Mouse (Mus musculus): ENCODE data around the gene Gm21915. TPM values are rescaled to one million over a fixed set of nuclear protein-coding genes. Genes with fewer than 3 reads are reported as not detected.
A peak's percentile ranks its signal among the peaks of the same experiment; 100 is the strongest.

Gm21915 gene
- polyA plus RNA-seq, 1 experiment from 2014 or later: not detected

- no peak for ATAC-seq (ENCODE audit: low FRiP score)
- H3K27me3 ChIP-seq (replicated peaks): no peaks in the 10 kb centered on the region
- H3K4me1 ChIP-seq: peaks cover 40% of the 10 kb centered on the region
- H3K27ac ChIP-seq (replicated peaks): no peak overlapping the region
- H3K9ac ChIP-seq (replicated peaks): no peak overlapping the region
- no peak overlapping the region for H3K4me2 ChIP-seq
- H3K4me3 ChIP-seq (replicated peaks): no peak overlapping the region
- 0 out of 2 replicates have a peak, but pooled peaks cover 10% of the 10 kb centered on the region for H3K36me3 ChIP-seq
- 90% methylated on average over 4 of the region's 4 CpGs for WGBS
- no peaks in the 10 kb centered on the region for H3K9me3 ChIP-seq (replicated peaks)
These were observed 25.7 kb downstream of the Gm21915 start for GRCm38 (mm10) chr9:40696086-40696485.

GRCm38 (mm10) chr9:40699194-40699593 is 28.8 kb downstream of the Gm21915 start:
- Histone ChIP-seq H3K27me3 (replicated peaks) (no peaks in the 10 kb centered on the region), H3K27ac (replicated peaks) (no peak overlapping the region), H3K36me3 (0 out of 2 replicates have a peak, but pooled peaks cover 10% of the 10 kb centered on the region), H3K4me2 (no peak overlapping the region), H3K9ac (replicated peaks) (no peak overlapping the region), H3K4me1 (peaks cover 19% of the 10 kb centered on the region), H3K4me3 (replicated peaks) (no peak overlapping the region), H3K9me3 (replicated peaks) (no peaks in the 10 kb centered on the region)
- 92% methylated on average over 3 of the region's 3 CpGs for WGBS
- no peak for ATAC-seq (ENCODE audit: low FRiP score)

- Histone ChIP-seq H3K4me1 (peaks cover 13% of the 10 kb centered on the region), H3K9ac (replicated peaks) (no peak overlapping the region), H3K36me3 (0 out of 2 replicates have a peak, but pooled peaks cover 10% of the 10 kb centered on the region), H3K27me3 (replicated peaks) (no peaks in the 10 kb centered on the region), H3K27ac (replicated peaks) (no peak overlapping the region), H3K4me2 (no peak overlapping the region), H3K9me3 (replicated peaks) (no peaks in the 10 kb centered on the region), H3K4me3 (replicated peaks) (no peak overlapping the region)
- WGBS: 90% methylated on average over 5 of the region's 5 CpGs
- ATAC-seq (ENCODE audit: low FRiP score): no peak
These were observed 29.8 kb downstream of the Gm21915 start for GRCm38 (mm10) chr9:40700253-40700652.

- no peaks in the 10 kb centered on the region for H3K36me3 ChIP-seq
- no peak overlapping the region for H3K4me3 ChIP-seq (replicated peaks)
- H3K9me3 ChIP-seq (replicated peaks): no peaks in the 10 kb centered on the region
- H3K9ac ChIP-seq (replicated peaks): no peak overlapping the region
- peaks cover 26% of the 10 kb centered on the region for H3K4me1 ChIP-seq
- no peak overlapping the region for H3K4me2 ChIP-seq
- no peaks in the 10 kb centered on the region for H3K27me3 ChIP-seq (replicated peaks)
- 52% methylated on average over 10 of the region's 10 CpGs for WGBS
- ATAC-seq (ENCODE audit: low FRiP score): no peak
- no peak overlapping the region for H3K27ac ChIP-seq (replicated peaks)
These were observed 34.2 kb downstream of the Gm21915 start for GRCm38 (mm10) chr9:40704364-40705276.

GRCm38 (mm10) chr9:40708448-40709140 is 38.2 kb downstream of the Gm21915 start:
- Histone ChIP-seq H3K9me3 (replicated peaks) (no peaks in the 10 kb centered on the region), H3K36me3 (no peaks in the 10 kb centered on the region), H3K4me2 (peak overlapping the region; percentile 11; the same call in 1 of the 2 replicates), H3K4me3 (replicated peaks) (no peak overlapping the region), H3K4me1 (peaks cover 25% of the 10 kb centered on the region), H3K9ac (replicated peaks) (no peak overlapping the region; the same call in 1 of the 2 replicates), H3K27me3 (replicated peaks) (no peaks in the 10 kb centered on the region), H3K27ac (replicated peaks) (peak overlapping the region; percentile 69)
- 16% methylated on average over 12 of the region's 12 CpGs for WGBS
- ATAC-seq (ENCODE audit: low FRiP score): 0 out of 2 replicates have a peak, but pooled peaks have one; percentile 33

- Histone ChIP-seq H3K4me2 (no peak overlapping the region), H3K9me3 (replicated peaks) (no peaks in the 10 kb centered on the region), H3K27me3 (replicated peaks) (no peaks in the 10 kb centered on the region), H3K36me3 (no peaks in the 10 kb centered on the region), H3K9ac (replicated peaks) (no peak overlapping the region), H3K27ac (replicated peaks) (peak overlapping the region; percentile 69), H3K4me1 (peaks cover 25% of the 10 kb centered on the region), H3K4me3 (replicated peaks) (no peak overlapping the region)
- no peak for ATAC-seq (ENCODE audit: low FRiP score)
- WGBS: 52% methylated on average over 7 of the region's 7 CpGs
These were observed 38.7 kb downstream of the Gm21915 start for GRCm38 (mm10) chr9:40709141-40709537.

GRCm38 (mm10) chr9:40709587-40709986 is 39.2 kb downstream of the Gm21915 start:
- Histone ChIP-seq H3K9ac (replicated peaks) (no peak overlapping the region), H3K4me3 (replicated peaks) (no peak overlapping the region), H3K27ac (replicated peaks) (no peak overlapping the region; the same call in 1 of the 2 replicates), H3K9me3 (replicated peaks) (no peaks in the 10 kb centered on the region), H3K4me1 (peaks cover 21% of the 10 kb centered on the region), H3K27me3 (replicated peaks) (no peaks in the 10 kb centered on the region), H3K4me2 (no peak overlapping the region), H3K36me3 (no peaks in the 10 kb centered on the region)
- no peak for ATAC-seq (ENCODE audit: low FRiP score)
- WGBS: 53% methylated on average over 3 of the region's 3 CpGs

- Histone ChIP-seq H3K9me3 (replicated peaks) (no peaks in the 10 kb centered on the region), H3K4me2 (no peak overlapping the region), H3K9ac (replicated peaks) (no peak overlapping the region), H3K4me3 (replicated peaks) (no peak overlapping the region), H3K36me3 (no peaks in the 10 kb centered on the region), H3K27ac (replicated peaks) (no peak overlapping the region; the same call in 1 of the 2 replicates), H3K4me1 (peaks cover 21% of the 10 kb centered on the region), H3K27me3 (replicated peaks) (no peaks in the 10 kb centered on the region)
- ATAC-seq (ENCODE audit: low FRiP score): no peak
- WGBS: 61% methylated on average over 3 of the region's 3 CpGs
These were observed 39.6 kb downstream of the Gm21915 start for GRCm38 (mm10) chr9:40709991-40710390.

GRCm38 (mm10) chr9:40711654-40712053 is 41.2 kb downstream of the Gm21915 start:
- no peaks in the 10 kb centered on the region for H3K9me3 ChIP-seq (replicated peaks)
- H3K36me3 ChIP-seq: no peaks in the 10 kb centered on the region
- H3K9ac ChIP-seq (replicated peaks): no peak overlapping the region
- H3K4me1 ChIP-seq: peaks cover 26% of the 10 kb centered on the region
- no peak for ATAC-seq (ENCODE audit: low FRiP score)
- H3K27me3 ChIP-seq (replicated peaks): no peaks in the 10 kb centered on the region
- WGBS: 60% methylated on average over 4 of the region's 4 CpGs
- no peak overlapping the region for H3K4me3 ChIP-seq (replicated peaks)
- no peak overlapping the region for H3K27ac ChIP-seq (replicated peaks)
- no peak overlapping the region for H3K4me2 ChIP-seq

- Histone ChIP-seq H3K4me3 (replicated peaks) (no peak overlapping the region), H3K9me3 (replicated peaks) (no peaks in the 10 kb centered on the region), H3K27me3 (replicated peaks) (no peaks in the 10 kb centered on the region), H3K36me3 (no peaks in the 10 kb centered on the region), H3K9ac (replicated peaks) (no peak overlapping the region), H3K4me2 (no peak overlapping the region), H3K4me1 (peaks cover 18% of the 10 kb centered on the region), H3K27ac (replicated peaks) (no peak overlapping the region)
- 70% methylated on average over 18 of the region's 18 CpGs for WGBS
- no peak for ATAC-seq (ENCODE audit: low FRiP score)
These were observed 46.9 kb downstream of the Gm21915 start for GRCm38 (mm10) chr9:40717182-40717874.

GRCm38 (mm10) chr9:40717875-40718185 is 47.4 kb downstream of the Gm21915 start:
- H3K27me3 ChIP-seq (replicated peaks): no peaks in the 10 kb centered on the region
- 47% methylated on average over 7 of the region's 7 CpGs for WGBS
- H3K9me3 ChIP-seq (replicated peaks): no peaks in the 10 kb centered on the region
- H3K4me3 ChIP-seq (replicated peaks): no peak overlapping the region
- H3K27ac ChIP-seq (replicated peaks): no peak overlapping the region
- H3K4me1 ChIP-seq: peaks cover 19% of the 10 kb centered on the region
- no peak overlapping the region for H3K4me2 ChIP-seq
- no peak overlapping the region for H3K9ac ChIP-seq (replicated peaks)
- H3K36me3 ChIP-seq: no peaks in the 10 kb centered on the region
- no peak for ATAC-seq (ENCODE audit: low FRiP score)

Measured in neural tube, embryonic 15.5 days (tissue).